Mouse (Mus musculus): ENCODE data around the gene Nab2. TPM values are rescaled to one million over a fixed set of nuclear protein-coding genes. Genes with fewer than 3 reads are reported as not detected.

Gene Nab2
- polyA plus RNA-seq, 1 experiment = 59.2 TPM

DNA sequence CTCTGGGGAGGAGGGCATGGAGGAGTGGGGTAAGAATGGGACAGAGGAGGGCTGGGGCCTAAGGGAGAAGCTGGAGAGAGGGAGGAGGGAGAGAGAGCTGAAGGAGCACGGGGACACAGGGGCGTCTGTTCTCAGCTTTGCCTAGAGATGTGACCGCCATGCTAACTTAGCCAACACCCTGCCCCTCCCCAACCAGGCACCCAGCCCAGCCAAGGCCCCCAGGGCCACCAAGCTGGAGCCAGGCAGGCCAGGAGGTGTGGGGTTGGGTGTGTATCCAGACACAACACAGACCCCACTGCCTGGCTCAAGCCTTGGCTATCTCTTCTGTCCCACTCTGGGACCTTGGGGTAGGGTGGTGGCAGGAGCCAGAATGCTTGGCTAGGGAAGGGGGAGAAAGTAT is 52.8 kb downstream of the Nab2 start:
- peak overlapping the region; percentile 83 for H3K27ac ChIP-seq (ENCODE audit: insufficient read depth, low read length)
- no peaks in the 10 kb centered on the region for H3K27me3 ChIP-seq (ENCODE audit: control insufficient read depth, insufficient read depth, low read length)
- WGBS = 35% methylated on average over 3 of the region's 3 CpGs
- peaks cover 56% of the 10 kb centered on the region for H3K4me1 ChIP-seq (ENCODE audit: control insufficient read depth, insufficient read depth, low read length)
- no peak overlapping the region for H3K4me3 ChIP-seq (replicated peaks; ENCODE audit: insufficient read depth, low read depth, low read length)
- TF ChIP-seq POLR2A (IDR thresholded peaks at IDR 0.05; ENCODE audit: borderline replicate concordance, insufficient read depth, low read length) (no peak), CTCF (IDR thresholded peaks at IDR 0.05; ENCODE audit: borderline replicate concordance, insufficient read depth, low read depth, low read length) (no peak)
- DNase-seq = peak; percentile 48 to 61

DNA sequence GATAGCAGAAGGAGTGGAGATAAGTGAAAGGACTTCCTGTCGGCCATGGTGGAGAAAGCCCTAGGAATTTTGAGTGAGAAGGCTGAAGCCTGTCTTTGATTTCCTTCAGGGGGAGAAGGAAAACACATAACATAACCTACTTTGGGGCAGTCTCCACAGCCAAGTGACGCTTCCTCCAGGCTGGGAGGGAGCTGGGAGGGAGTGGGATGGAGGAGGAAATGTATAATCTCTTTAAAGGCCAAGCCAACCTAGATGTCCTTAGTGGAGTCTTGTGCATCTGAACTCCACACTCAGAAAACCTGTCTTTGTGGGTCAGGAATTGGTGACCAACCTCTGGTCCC is 53.4 kb downstream of the Nab2 start:
- DNase-seq = peak in 1 of 2 experiments; percentile 19
- 24% methylated on average over 2 of the region's 2 CpGs for WGBS
- TF ChIP-seq CTCF (IDR thresholded peaks at IDR 0.05; ENCODE audit: borderline replicate concordance, insufficient read depth, low read depth, low read length) (no peak), POLR2A (IDR thresholded peaks at IDR 0.05; ENCODE audit: borderline replicate concordance, insufficient read depth, low read length) (no peak)
- no peaks in the 10 kb centered on the region for H3K27me3 ChIP-seq (ENCODE audit: control insufficient read depth, insufficient read depth, low read length)
- peaks cover 56% of the 10 kb centered on the region for H3K4me1 ChIP-seq (ENCODE audit: control insufficient read depth, insufficient read depth, low read length)
- H3K4me3 ChIP-seq (replicated peaks; ENCODE audit: insufficient read depth, low read depth, low read length) = no peak overlapping the region
- H3K27ac ChIP-seq (ENCODE audit: insufficient read depth, low read length) = peak overlapping the region; percentile 83

DNA sequence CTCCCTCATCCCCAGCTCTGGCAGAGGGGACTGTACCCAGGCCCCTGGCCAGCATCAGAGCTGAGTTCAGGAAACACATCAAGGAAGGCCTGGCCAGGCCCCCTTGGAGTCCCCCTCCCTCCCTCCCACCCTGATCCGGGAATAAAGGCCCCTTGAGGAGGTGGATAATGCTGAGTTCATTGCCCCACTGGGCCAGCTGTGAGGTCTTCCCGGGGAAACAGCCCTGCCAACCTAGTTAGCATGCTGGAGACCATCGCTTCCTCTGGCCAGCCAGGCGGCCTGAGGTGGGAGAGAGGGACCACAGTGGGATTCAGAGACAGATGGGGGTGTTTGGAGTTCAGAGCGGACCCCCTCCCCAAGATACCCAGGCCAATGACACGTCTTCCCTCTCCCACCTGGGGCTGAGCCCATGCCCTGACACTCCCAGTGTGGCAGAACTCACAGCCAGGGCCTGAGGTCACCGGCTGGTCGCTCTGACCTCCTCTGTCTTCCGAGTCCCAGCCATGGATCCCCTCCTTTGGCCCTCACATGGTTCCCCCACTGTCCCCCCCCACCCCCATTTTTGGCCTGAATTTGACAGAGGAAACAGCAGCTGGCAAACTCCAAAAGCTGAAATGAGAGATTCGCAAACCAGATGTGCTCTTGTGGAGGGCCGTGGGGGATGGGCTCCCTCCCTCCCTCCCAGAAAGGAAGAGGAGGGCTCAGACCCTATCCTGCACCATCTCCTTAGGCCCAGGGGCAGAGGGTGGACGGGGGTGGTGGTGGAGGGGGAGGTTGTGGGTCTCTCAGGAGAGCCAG is 53.9 kb downstream of the Nab2 start:
- no peak for TF ChIP-seq CTCF (IDR thresholded peaks at IDR 0.05; ENCODE audit: borderline replicate concordance, insufficient read depth, low read depth, low read length)
- TF ChIP-seq POLR2A (IDR thresholded peaks at IDR 0.05; ENCODE audit: borderline replicate concordance, insufficient read depth, low read length) = no peak
- peak; percentile 41 to 58 for DNase-seq
- H3K4me3 ChIP-seq (replicated peaks; ENCODE audit: insufficient read depth, low read depth, low read length) = no peak overlapping the region
- no peaks in the 10 kb centered on the region for H3K27me3 ChIP-seq (ENCODE audit: control insufficient read depth, insufficient read depth, low read length)
- H3K27ac ChIP-seq (ENCODE audit: insufficient read depth, low read length) = peak overlapping the region; percentile 78
- peaks cover 56% of the 10 kb centered on the region for H3K4me1 ChIP-seq (ENCODE audit: control insufficient read depth, insufficient read depth, low read length)
- WGBS = 27% methylated on average over 12 of the region's 12 CpGs

DNA sequence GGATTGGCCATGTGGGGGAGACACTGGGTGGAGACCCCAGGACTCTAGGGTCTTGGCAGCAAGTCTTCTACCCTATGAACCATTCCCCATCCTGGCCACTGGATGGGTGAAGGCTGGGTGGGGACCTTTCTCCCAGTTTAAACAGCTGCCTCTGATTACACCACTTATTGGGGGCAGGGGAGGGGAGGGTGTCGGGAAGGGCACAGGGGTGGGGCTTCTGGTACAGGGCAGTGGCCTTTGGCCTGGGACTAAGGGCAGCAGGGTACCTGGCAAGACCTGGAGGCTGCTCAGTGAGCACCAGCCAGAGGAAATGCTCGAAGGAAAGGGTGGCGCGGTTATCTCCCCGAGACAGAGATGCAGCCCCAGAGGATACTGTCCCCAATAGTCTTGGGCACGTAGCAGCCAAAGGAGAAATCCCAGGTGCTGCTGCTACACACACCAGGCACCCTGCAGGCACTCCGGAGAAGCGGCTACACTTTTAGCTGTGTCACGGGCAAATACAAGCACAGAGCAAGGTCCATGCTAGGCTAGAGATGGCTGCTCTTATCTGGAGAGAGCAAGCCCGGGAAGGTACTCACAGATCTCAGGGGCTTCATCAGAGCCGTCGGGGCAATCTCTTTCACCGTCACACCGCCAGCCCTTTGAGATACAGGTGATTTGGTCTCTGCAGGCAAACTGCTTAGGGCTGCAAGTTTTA is 56.1 kb downstream of the Nab2 start:
- 59% methylated on average over 14 of the region's 14 CpGs for WGBS
- Histone ChIP-seq H3K4me3 (replicated peaks; ENCODE audit: insufficient read depth, low read depth, low read length) (no peak overlapping the region), H3K4me1 (ENCODE audit: control insufficient read depth, insufficient read depth, low read length) (peaks cover 53% of the 10 kb centered on the region), H3K27ac (ENCODE audit: insufficient read depth, low read length) (0 out of 2 replicates have a peak overlapping the region, but pooled peaks have one; percentile 23), H3K27me3 (ENCODE audit: control insufficient read depth, insufficient read depth, low read length) (no peaks in the 10 kb centered on the region)
- TF ChIP-seq POLR2A (IDR thresholded peaks at IDR 0.05; ENCODE audit: borderline replicate concordance, insufficient read depth, low read length) (no peak), CTCF (IDR thresholded peaks at IDR 0.05; ENCODE audit: borderline replicate concordance, insufficient read depth, low read depth, low read length) (no peak)
- DNase-seq = peak in 1 of 2 experiments; percentile 18

Other genes with a start within 250 kb of the Nab2 start
- gene Stac3, start 166.9 kb downstream of the Nab2 start, polyA plus RNA-seq (2012; rRNA removed) = 8.3 TPM in 2 replicates
- 10.4 and 11.5 TPM in 2 replicates for gene Ndufa4l2, start 153.6 kb downstream of the Nab2 start, polyA plus RNA-seq (2012; rRNA removed)
- gene Shmt2, start 146.1 kb downstream of the Nab2 start, polyA plus RNA-seq (2012; rRNA removed) = 68.2 and 69.8 TPM in 2 replicates
- 30.3 and 33.8 TPM in 2 replicates for gene Nxph4, start 134.0 kb downstream of the Nab2 start, polyA plus RNA-seq (2012; rRNA removed)
- gene Lrp1, start 47.4 kb downstream of the Nab2 start, polyA plus RNA-seq (2012; rRNA removed) = 346 and 366 TPM in 2 replicates
- 8.7 TPM in 2 replicates for gene Stat6, start 25.6 kb downstream of the Nab2 start, polyA plus RNA-seq (2012; rRNA removed)
- 6.7 and 9.0 TPM in 2 replicates for gene Nemp1, start 1.7 kb downstream of the Nab2 start, polyA plus RNA-seq (2012; rRNA removed)
- 1.2 and 1.6 TPM in 2 replicates for gene Myo1a, start 36.6 kb upstream of the Nab2 start, polyA plus RNA-seq (2012; rRNA removed)
- gene Tac2, start 55.9 kb upstream of the Nab2 start, polyA plus RNA-seq (2012; rRNA removed) = 1.4 and 1.5 TPM in 2 replicates
- gene Zbtb39, start 71.0 kb upstream of the Nab2 start, polyA plus RNA-seq (2012; rRNA removed) = 5.7 and 6.6 TPM in 2 replicates
- gene Gpr182, start 83.2 kb upstream of the Nab2 start, polyA plus RNA-seq (2012; rRNA removed) = 1.4 and 1.5 TPM in 2 replicates
- gene Rdh1, start 91.2 kb upstream of the Nab2 start, polyA plus RNA-seq (2012; rRNA removed) = 0.15 and 0.16 TPM in 2 replicates
- gene Rdh16f1, start 91.2 kb upstream of the Nab2 start, polyA plus RNA-seq (2012; rRNA removed) = 0.05 and 0.92 TPM in 2 replicates
- 0.13 and 0.88 TPM in 2 replicates for gene Rdh9, start 107.8 kb upstream of the Nab2 start, polyA plus RNA-seq (2012; rRNA removed)
- 0.10 and 0.13 TPM in 2 replicates for gene Rdh16, start 132.6 kb upstream of the Nab2 start, polyA plus RNA-seq (2012; rRNA removed)
- gene Rdh19, start 181.4 kb upstream of the Nab2 start, polyA plus RNA-seq (2012; rRNA removed) = not detected in 2 replicates
- gene Rdh16f2, start 197.9 kb upstream of the Nab2 start, polyA plus RNA-seq (2012; rRNA removed) = not detected in 2 replicates
- not detected in 2 replicates for gene Rdh7, start 220.2 kb upstream of the Nab2 start, polyA plus RNA-seq (2012; rRNA removed)
- 0.13 TPM in 1 of 2 replicates, not detected in the other for gene Sdr9c7, start 229.9 kb upstream of the Nab2 start, polyA plus RNA-seq (2012; rRNA removed)